Mouse (Mus musculus): ENCODE measurements around the gene Tmem167. TPM values are rescaled to one million over a fixed set of nuclear protein-coding genes. Genes with fewer than 3 reads are reported as not detected.

Tmem167 gene
- polyA plus RNA-seq, 1 experiment from 2014 or later = 48.7 TPM

GRCm38 (mm10) chr13:90188021-90188420 is 99.1 kb downstream of the Tmem167 start:
- H3K27ac ChIP-seq (replicated peaks) = no peak overlapping the region
- H3K9ac ChIP-seq (ENCODE audit: low read length) = no peak overlapping the region
- H3K27me3 ChIP-seq (ENCODE audit: control insufficient read depth, insufficient read depth, low read length) = no peaks in the 10 kb centered on the region
- no peaks in the 10 kb centered on the region for H3K9me3 ChIP-seq (ENCODE audit: control insufficient read depth, low read length)
- no peaks in the 10 kb centered on the region for H3K4me1 ChIP-seq (replicated peaks; ENCODE audit: control insufficient read depth, insufficient read depth)
- TF ChIP-seq CTCF (IDR thresholded peaks at IDR 0.05; ENCODE audit: low read depth) = no peak
- no peak for TF ChIP-seq EP300 (optimal IDR thresholded peaks at IDR 0.05)
- H3K4me3 ChIP-seq (ENCODE audit: low read depth, low read length) = no peak overlapping the region
- ATAC-seq (ENCODE audit: low FRiP score, low TSS enrichment) = no peak
- no peaks in the 10 kb centered on the region for H3K36me3 ChIP-seq (ENCODE audit: control insufficient read depth, insufficient read depth, low read length)
- H3K4me2 ChIP-seq (replicated peaks; ENCODE audit: low read depth) = no peak overlapping the region
- no peak for DNase-seq (ENCODE audit: low spot score)
- 17% methylated on average over 1 of the region's 1 CpGs for WGBS

GRCm38 (mm10) chr13:90191794-90192193 is 102.9 kb downstream of the Tmem167 start:
- DNase-seq (ENCODE audit: low spot score) (no peak), ATAC-seq (ENCODE audit: low FRiP score, low TSS enrichment) (no peak)
- no peaks in the 10 kb centered on the region for H3K4me1 ChIP-seq (replicated peaks; ENCODE audit: control insufficient read depth, insufficient read depth)
- TF ChIP-seq CTCF (IDR thresholded peaks at IDR 0.05; ENCODE audit: low read depth) = no peak
- WGBS = 62% methylated on average over 6 of the region's 6 CpGs
- H3K27me3 ChIP-seq (ENCODE audit: control insufficient read depth, insufficient read depth, low read length) = no peaks in the 10 kb centered on the region
- H3K9me3 ChIP-seq (ENCODE audit: control insufficient read depth, low read length) = no peaks in the 10 kb centered on the region
- no peak overlapping the region for H3K4me3 ChIP-seq (ENCODE audit: low read depth, low read length)
- no peak overlapping the region for H3K27ac ChIP-seq (replicated peaks)
- H3K4me2 ChIP-seq (replicated peaks; ENCODE audit: low read depth) = no peak overlapping the region
- no peak overlapping the region for H3K9ac ChIP-seq (ENCODE audit: low read length)
- H3K36me3 ChIP-seq (ENCODE audit: control insufficient read depth, insufficient read depth, low read length) = no peaks in the 10 kb centered on the region

Other genes with a start within 250 kb of the Tmem167 start
- 11.0 and 11.4 TPM in 2 replicates for gene Xrcc4, start 485 bp downstream of the Tmem167 start, polyA plus RNA-seq (2015; fragmentation: Nextera tagmentation; extraction: Ambion mirVana)

Data from stomach, postnatal 0 days (tissue).